Mouse (Mus musculus) heart, postnatal 0 days (tissue): ENCODE results near the gene Epb41.

Experiments used
- CTCF ChIP-seq: IDR thresholded peaks from 2 replicates; pipeline ENCODE4 v1.5.1; 2016; ENCODE audit warnings: antibody characterized with exemption, control low read depth, low read depth
- EP300 ChIP-seq: IDR thresholded peaks from 2 replicates; pipeline ENCODE4 v1.6.1; 2016; ENCODE audit warnings: antibody characterized with exemption, low read depth

DNA sequence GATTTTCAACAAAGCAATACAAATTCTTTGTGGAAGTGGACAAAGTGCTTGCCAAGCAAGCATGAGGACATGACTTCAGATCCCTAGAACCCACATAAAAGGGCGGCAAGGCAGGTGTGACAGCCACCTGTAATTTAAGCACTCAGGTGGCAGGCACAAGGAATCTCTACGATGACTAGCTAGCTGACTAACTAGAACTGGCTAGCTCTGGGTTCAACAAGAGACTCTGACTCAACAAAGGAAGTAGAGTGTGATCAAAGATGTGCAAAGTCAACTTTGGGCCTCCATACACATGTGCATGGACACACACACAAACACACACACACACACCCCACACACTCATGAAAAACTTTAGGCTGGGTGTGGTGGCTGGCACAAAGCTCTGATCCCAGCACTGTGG is 35.6 kb downstream of the Epb41 start:
- TF ChIP-seq CTCF (no peak), EP300 (no peak)
